Comparison of ENCODE assay signal across 30 mouse cellular contexts in genomic region chr15:99914613-99915012, GRCm38 (mm10). TPM values are rescaled to one million over a fixed set of nuclear protein-coding genes. Genes with fewer than 3 reads are reported as not detected.
DNase-seq lines count a peak whose midpoint lies in the region; ATAC-seq and TF ChIP-seq lines count a peak whose summit lies in the region.
"Had no signal": no experiment of that assay in that cellular context is flagged by ENCODE, and none has a peak within 500 bp of the region (broad histone marks: within the 10 kb centered on the region; RNA-seq: fewer than 3 reads in every experiment).

No protein-coding gene starts in this region.

- no peaks in the 10 kb centered on the region for H3K27me3 ChIP-seq in liver, embryonic 15.5 days
- no peaks in the 10 kb centered on the region for H3K27me3 ChIP-seq in liver, embryonic 12.5 days (replicated peaks)
- no peaks in the 10 kb centered on the region for H3K27me3 ChIP-seq in lung, embryonic 16.5 days (ENCODE audit: control insufficient read depth, insufficient read depth, low read depth, low read length)
- H3K27me3 ChIP-seq in intestine, postnatal 0 days (replicated peaks; ENCODE audit: control insufficient read depth, insufficient read depth, low read length) = no peaks in the 10 kb centered on the region
- no peaks in the 10 kb centered on the region for H3K27me3 ChIP-seq in stomach, postnatal 0 days (ENCODE audit: control insufficient read depth, insufficient read depth, low read length)
- H3K27me3 ChIP-seq: CH12.LX; forebrain, embryonic 13.5 days; heart, embryonic 13.5 days; Patski had no signal

- TF ChIP-seq CTCF in intestine, postnatal 0 days (IDR thresholded peaks at IDR 0.05; ENCODE audit: low read depth) = no peak
- TF ChIP-seq CTCF in stomach, postnatal 0 days (IDR thresholded peaks at IDR 0.05; ENCODE audit: low read depth) = no peak

- no peaks in the 10 kb centered on the region for H3K9me3 ChIP-seq in liver, embryonic 15.5 days (replicated peaks)
- no peaks in the 10 kb centered on the region for H3K9me3 ChIP-seq in liver, embryonic 12.5 days (replicated peaks)
- H3K9me3 ChIP-seq in lung, embryonic 16.5 days (ENCODE audit: control insufficient read depth, low read length) = no peaks in the 10 kb centered on the region
- H3K9me3 ChIP-seq in intestine, postnatal 0 days (ENCODE audit: control insufficient read depth) = no peaks in the 10 kb centered on the region
- H3K9me3 ChIP-seq in stomach, postnatal 0 days (ENCODE audit: control insufficient read depth, low read length) = no peaks in the 10 kb centered on the region
- H3K9me3 ChIP-seq: forebrain, embryonic 10.5 days; forebrain, embryonic 13.5 days; G1E; heart, embryonic 10.5 days; heart, embryonic 13.5 days had no signal

- 0 out of 2 replicates have a peak overlapping the region, but pooled peaks have one; percentile 3 for H3K27ac ChIP-seq in liver, embryonic 15.5 days (replicated peaks)
- no peak overlapping the region for H3K27ac ChIP-seq in liver, embryonic 12.5 days
- H3K27ac ChIP-seq in lung, embryonic 16.5 days (ENCODE audit: low read length) = peak overlapping the region; percentile 19; the same call in 1 of the 2 replicates
- H3K27ac ChIP-seq in intestine, postnatal 0 days (ENCODE audit: low read depth, low read length) = no peak overlapping the region
- no peak overlapping the region for H3K27ac ChIP-seq in stomach, postnatal 0 days (replicated peaks)
- H3K27ac ChIP-seq: forebrain, embryonic 10.5 days; forebrain, embryonic 13.5 days; heart, adult 2 months; heart, embryonic 10.5 days; heart, embryonic 13.5 days had no signal

- DNase-seq in lung, postnatal 25 days (ENCODE audit: low spot score) = no peak
- no peak for DNase-seq in stomach, postnatal 0 days (ENCODE audit: low spot score)
- no peak for DNase-seq in left cerebral cortex, postnatal 36 days (ENCODE audit: low spot score in 2 of 2)
- DNase-seq: adrenal gland, postnatal 10 days; adrenal gland, postnatal 36 days; B cell, adult 2 months; cerebellum, adult 18-20 months; cerebellum, adult 9-10 months; cerebellum, postnatal 14 days; gastrocnemius, postnatal 10 days; gastrocnemius, postnatal 36 days; heart, adult 2 months; heart, postnatal 14 days; heart, postnatal 4 days had no signal

- intact Hi-C loops in left cerebral cortex, postnatal 36 days (cut with DNase I) = loop anchor here (5.0 kb wide), 1 partner anchor 317 kb away; no protein-coding TSS in a partner anchor

- H3K4me3 ChIP-seq in liver, embryonic 15.5 days (replicated peaks) = no peak overlapping the region
- no peak overlapping the region for H3K4me3 ChIP-seq in liver, embryonic 12.5 days
- no peak overlapping the region for H3K4me3 ChIP-seq in lung, embryonic 16.5 days (ENCODE audit: low read length)
- no peak overlapping the region for H3K4me3 ChIP-seq in intestine, postnatal 0 days (ENCODE audit: low read depth, low read length)
- H3K4me3 ChIP-seq in stomach, postnatal 0 days (ENCODE audit: low read depth, low read length) = no peak overlapping the region
- H3K4me3 ChIP-seq: forebrain, embryonic 10.5 days; forebrain, embryonic 13.5 days; heart, adult 2 months; heart, embryonic 10.5 days; heart, embryonic 13.5 days had no signal

- H3K36me3 ChIP-seq in liver, embryonic 15.5 days (replicated peaks) = no peaks in the 10 kb centered on the region
- H3K36me3 ChIP-seq in liver, embryonic 12.5 days = no peaks in the 10 kb centered on the region
- no peaks in the 10 kb centered on the region for H3K36me3 ChIP-seq in lung, embryonic 16.5 days (ENCODE audit: control insufficient read depth, insufficient read depth, low read length)
- no peaks in the 10 kb centered on the region for H3K36me3 ChIP-seq in intestine, postnatal 0 days (ENCODE audit: control insufficient read depth, insufficient read depth)
- H3K36me3 ChIP-seq in stomach, postnatal 0 days (ENCODE audit: control insufficient read depth, insufficient read depth, low read length) = no peaks in the 10 kb centered on the region
- H3K36me3 ChIP-seq: forebrain, embryonic 10.5 days; G1E; heart, embryonic 10.5 days; heart, embryonic 13.5 days had no signal

- ATAC-seq in liver, embryonic 15.5 days (ENCODE audit: insufficient read depth) = no peak
- ATAC-seq in liver, embryonic 12.5 days = no peak
- peak; percentile 76; the same call in 1 of the 2 replicates for ATAC-seq in lung, embryonic 16.5 days (ENCODE audit: low read depth)
- 0 out of 2 replicates have a peak, but pooled peaks have one; percentile 2 for ATAC-seq in intestine, postnatal 0 days
- no peak for ATAC-seq in stomach, postnatal 0 days (ENCODE audit: low FRiP score, low TSS enrichment)
- ATAC-seq: forebrain, embryonic 13.5 days; forebrain, embryonic 16.5 days; Patski had no signal

- no peak for TF ChIP-seq EP300 in stomach, postnatal 0 days (optimal IDR thresholded peaks at IDR 0.05)

- 60% methylated on average over 5 of the region's 5 CpGs for WGBS in liver, embryonic 15.5 days (ENCODE audit: insufficient replicate concordance)
- WGBS in liver, embryonic 12.5 days (ENCODE audit: insufficient replicate concordance) = 67% methylated on average over 5 of the region's 5 CpGs
- 37% methylated on average over 5 of the region's 5 CpGs for WGBS in lung, embryonic 16.5 days
- 44% methylated on average over 5 of the region's 5 CpGs for WGBS in intestine, postnatal 0 days
- WGBS in stomach, postnatal 0 days = 54% methylated on average over 5 of the region's 5 CpGs

- no peak overlapping the region for H3K4me2 ChIP-seq in liver, embryonic 15.5 days
- no peak overlapping the region for H3K4me2 ChIP-seq in liver, embryonic 12.5 days
- H3K4me2 ChIP-seq in lung, embryonic 16.5 days (ENCODE audit: low read depth, low read length) = no peak overlapping the region
- H3K4me2 ChIP-seq in intestine, postnatal 0 days (replicated peaks; ENCODE audit: low read depth) = no peak overlapping the region
- no peak overlapping the region for H3K4me2 ChIP-seq in stomach, postnatal 0 days (replicated peaks; ENCODE audit: low read depth)
- H3K4me2 ChIP-seq: forebrain, embryonic 13.5 days; heart, embryonic 13.5 days had no signal

- H3K4me1 ChIP-seq in liver, embryonic 15.5 days (replicated peaks) = 0 out of 2 replicates have a peak, but pooled peaks cover 3% of the 10 kb centered on the region
- 0 out of 2 replicates have a peak, but pooled peaks cover 2% of the 10 kb centered on the region for H3K4me1 ChIP-seq in liver, embryonic 12.5 days
- H3K4me1 ChIP-seq in lung, embryonic 16.5 days (replicated peaks; ENCODE audit: control insufficient read depth, insufficient read depth, low read length) = no peaks in the 10 kb centered on the region
- H3K4me1 ChIP-seq in intestine, postnatal 0 days (replicated peaks; ENCODE audit: control insufficient read depth, insufficient read depth, low read length) = no peaks in the 10 kb centered on the region
- H3K4me1 ChIP-seq in stomach, postnatal 0 days (replicated peaks; ENCODE audit: control insufficient read depth, insufficient read depth) = no peaks in the 10 kb centered on the region
- H3K4me1 ChIP-seq: forebrain, embryonic 10.5 days; forebrain, embryonic 13.5 days; heart, embryonic 10.5 days; heart, embryonic 13.5 days had no signal

- no peak overlapping the region for H3K9ac ChIP-seq in liver, embryonic 15.5 days
- no peak overlapping the region for H3K9ac ChIP-seq in liver, embryonic 12.5 days
- H3K9ac ChIP-seq in lung, embryonic 16.5 days (ENCODE audit: low read length) = no peak overlapping the region
- H3K9ac ChIP-seq in intestine, postnatal 0 days (ENCODE audit: low read depth, low read length) = no peak overlapping the region
- 0 out of 2 replicates have a peak overlapping the region, but pooled peaks have one; percentile 5 for H3K9ac ChIP-seq in stomach, postnatal 0 days (ENCODE audit: low read length)
- H3K9ac ChIP-seq: forebrain, embryonic 13.5 days; heart, embryonic 13.5 days had no signal

RNA-seq across cellular contexts. Expression of gene Lima1, which starts 39.4 kb away (rescaled TPM):
- 10.0 and 10.3 TPM in 2 replicates for polyA plus RNA-seq in liver, embryonic 15.5 days (2015; fragmentation: Nextera tagmentation; extraction: Ambion mirVana)
- 10.6 and 11.0 TPM in 2 replicates for polyA plus RNA-seq in liver, embryonic 12.5 days (2016; fragmentation: Nextera tagmentation; extraction: Ambion mirVana)
- polyA plus RNA-seq in lung, embryonic 16.5 days (2015; fragmentation: Nextera tagmentation; extraction: Ambion mirVana) = 44.9 and 47.0 TPM in 2 replicates
- 64.3 and 78.9 TPM in 2 replicates for polyA plus RNA-seq in intestine, postnatal 0 days (2015; fragmentation: Nextera tagmentation; extraction: Ambion mirVana)
- 70.1 and 77.1 TPM in 2 replicates for polyA plus RNA-seq in stomach, postnatal 0 days (2015; fragmentation: Nextera tagmentation; extraction: Ambion mirVana)
- 10 to 100 TPM in 1 of 2 experiments, 1 to 10 TPM in 1; 8.2 to 10.7 TPM for total RNA-seq in left cerebral cortex, postnatal 36 days (2021)

RNA-seq across cellular contexts. Expression of gene Fam186a, which starts 52.2 kb away (rescaled TPM):
- not detected in 2 replicates for polyA plus RNA-seq in liver, embryonic 15.5 days (2015; fragmentation: Nextera tagmentation; extraction: Ambion mirVana)
- polyA plus RNA-seq in liver, embryonic 12.5 days (2016; fragmentation: Nextera tagmentation; extraction: Ambion mirVana) = not detected in 2 replicates
- polyA plus RNA-seq in lung, embryonic 16.5 days (2015; fragmentation: Nextera tagmentation; extraction: Ambion mirVana) = not detected in 2 replicates
- not detected in 2 replicates for polyA plus RNA-seq in intestine, postnatal 0 days (2015; fragmentation: Nextera tagmentation; extraction: Ambion mirVana)
- 0.06 TPM in 1 of 2 replicates, not detected in the other for polyA plus RNA-seq in stomach, postnatal 0 days (2015; fragmentation: Nextera tagmentation; extraction: Ambion mirVana)
- total RNA-seq in left cerebral cortex, postnatal 36 days (2021) = under 1 TPM in 1 of 2 experiments, not detected in 1; 0.05 TPM
- total RNA-seq: CH12.LX; granulocyte monocyte progenitor cell, adult 5-6 weeks had no signal
- polyA plus RNA-seq: embryonic facial prominence, embryonic 11.5 days; embryonic facial prominence, embryonic 14.5 days; forebrain, embryonic 13.5 days; forebrain, embryonic 16.5 days; G1E; heart, embryonic 13.5 days; heart, embryonic 16.5 days; Patski had no signal

RNA-seq across cellular contexts. Expression of gene Larp4, which starts 55.3 kb away (rescaled TPM):
- 15.0 and 15.9 TPM in 2 replicates for polyA plus RNA-seq in liver, embryonic 15.5 days (2015; fragmentation: Nextera tagmentation; extraction: Ambion mirVana)
- polyA plus RNA-seq in liver, embryonic 12.5 days (2016; fragmentation: Nextera tagmentation; extraction: Ambion mirVana) = 33.1 TPM in 2 replicates
- polyA plus RNA-seq in lung, embryonic 16.5 days (2015; fragmentation: Nextera tagmentation; extraction: Ambion mirVana) = 30.8 and 34.6 TPM in 2 replicates
- 29.7 and 32.5 TPM in 2 replicates for polyA plus RNA-seq in intestine, postnatal 0 days (2015; fragmentation: Nextera tagmentation; extraction: Ambion mirVana)
- polyA plus RNA-seq in stomach, postnatal 0 days (2015; fragmentation: Nextera tagmentation; extraction: Ambion mirVana) = 18.9 and 21.3 TPM in 2 replicates
- total RNA-seq in left cerebral cortex, postnatal 36 days (2021) = 10 to 100 TPM; 47.1 to 47.6 TPM

Comparison
In these comparisons a context has a peak if more than half of its experiments do, and no peak if none do; other contexts are left out.
1. H3K27ac ChIP-seq: peak in liver, embryonic 15.5 days (single experiment) and lung, embryonic 16.5 days (single experiment); none in liver, embryonic 12.5 days (single experiment), intestine, postnatal 0 days (single experiment) and stomach, postnatal 0 days (single experiment).
2. ATAC-seq: peak in lung, embryonic 16.5 days (single experiment) and intestine, postnatal 0 days (single experiment); none in liver, embryonic 15.5 days (single experiment), liver, embryonic 12.5 days (single experiment) and stomach, postnatal 0 days (single experiment).